44 mouse cellular contexts compared by ENCODE assay signal in the genomic region with DNA sequence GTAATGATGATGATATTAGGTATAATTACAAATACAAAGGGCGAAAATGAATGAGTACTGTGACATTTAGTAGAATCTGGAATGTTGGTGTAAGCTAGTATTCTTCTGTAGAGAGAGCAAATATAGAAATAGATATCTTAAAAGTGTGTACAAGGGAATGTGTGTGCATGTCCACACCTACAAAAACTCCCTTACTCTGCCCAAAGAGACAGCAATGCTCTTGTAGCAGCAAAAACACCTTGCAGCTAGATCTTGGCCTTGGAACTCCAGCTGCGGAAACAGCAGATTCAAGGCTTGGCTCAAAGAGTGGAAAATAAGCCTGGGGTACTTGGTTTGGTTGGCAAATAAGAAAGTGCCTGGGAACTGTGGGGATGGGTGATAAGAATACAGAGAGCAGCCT. TPM values are rescaled to one million over a fixed set of nuclear protein-coding genes. Genes with fewer than 3 reads are reported as not detected.
"Had no signal": no experiment of that assay in that cellular context is flagged by ENCODE, and none has a peak within 500 bp of the region (broad histone marks: within the 10 kb centered on the region; RNA-seq: fewer than 3 reads in every experiment).

No protein-coding gene starts in this region.

- H3K4me3 ChIP-seq: left cerebral cortex, adult 2 months; limb, embryonic 10.5 days; limb, embryonic 12.5 days; limb, embryonic 13.5 days; limb, embryonic 15.5 days; liver, embryonic 12.5 days; liver, embryonic 13.5 days; liver, embryonic 15.5 days; lung, embryonic 15.5 days; megakaryocyte, embryonic 14.5 days; midbrain, embryonic 10.5 days; midbrain, embryonic 12.5 days; midbrain, embryonic 13.5 days; midbrain, embryonic 15.5 days; myocyte; neural tube, embryonic 12.5 days had no signal

- H3K4me1 ChIP-seq: limb, embryonic 15.5 days; liver, embryonic 12.5 days; liver, embryonic 13.5 days; liver, embryonic 15.5 days; neural tube, embryonic 12.5 days had no signal

- H3K4me2 ChIP-seq: limb, embryonic 12.5 days; limb, embryonic 13.5 days; limb, embryonic 15.5 days; liver, embryonic 11.5 days; liver, embryonic 12.5 days; liver, embryonic 13.5 days; liver, embryonic 15.5 days; lung, embryonic 14.5 days; lung, embryonic 15.5 days; midbrain, embryonic 12.5 days; midbrain, embryonic 13.5 days; midbrain, embryonic 15.5 days; neural tube, embryonic 12.5 days had no signal

- DNase-seq: left cerebral cortex, postnatal 4 days; liver; liver, embryonic 13.5 days; liver, postnatal 0 days; lung, adult 18-20 months; lung, adult 2 months; lung, embryonic 14.5 days; lung, postnatal 10 days; lung, postnatal 14 days; lung, postnatal 36 days; lung, postnatal 4 days; midbrain, embryonic 14.5 days had no signal

- ATAC-seq: liver, embryonic 12.5 days; liver, postnatal 0 days; lung, postnatal 0 days; midbrain, embryonic 13.5 days; midbrain, embryonic 15.5 days; midbrain, embryonic 16.5 days had no signal

- H3K9me3 ChIP-seq: limb, embryonic 10.5 days; limb, embryonic 12.5 days; limb, embryonic 13.5 days; limb, embryonic 15.5 days; liver, embryonic 12.5 days; liver, embryonic 13.5 days; liver, embryonic 15.5 days; lung, embryonic 15.5 days; megakaryocyte, embryonic 14.5 days; midbrain, embryonic 10.5 days; midbrain, embryonic 12.5 days; midbrain, embryonic 13.5 days; midbrain, embryonic 15.5 days; neural tube, embryonic 12.5 days had no signal

- H3K27me3 ChIP-seq: limb, embryonic 12.5 days; limb, embryonic 13.5 days; limb, embryonic 15.5 days; liver, embryonic 12.5 days; liver, embryonic 13.5 days; liver, embryonic 15.5 days; lung, embryonic 15.5 days; midbrain, embryonic 12.5 days; midbrain, embryonic 13.5 days; midbrain, embryonic 15.5 days; neural tube, embryonic 12.5 days had no signal

- H3K9ac ChIP-seq: limb, embryonic 12.5 days; limb, embryonic 13.5 days; limb, embryonic 15.5 days; liver, embryonic 12.5 days; liver, embryonic 13.5 days; liver, embryonic 14.5 days; liver, embryonic 15.5 days; liver, postnatal 0 days; lung, embryonic 14.5 days; lung, embryonic 15.5 days; midbrain, embryonic 12.5 days; midbrain, embryonic 13.5 days; midbrain, embryonic 15.5 days; neural tube, embryonic 12.5 days had no signal

- H3K36me3 ChIP-seq: limb, embryonic 10.5 days; limb, embryonic 12.5 days; limb, embryonic 13.5 days; limb, embryonic 15.5 days; liver, embryonic 12.5 days; liver, embryonic 13.5 days; liver, embryonic 15.5 days; lung, embryonic 15.5 days; midbrain, embryonic 10.5 days; midbrain, embryonic 12.5 days; midbrain, embryonic 13.5 days; midbrain, embryonic 15.5 days; neural tube, embryonic 12.5 days had no signal

- H3K27ac ChIP-seq: left cerebral cortex, adult 2 months; limb, embryonic 12.5 days; limb, embryonic 13.5 days; limb, embryonic 15.5 days; liver, embryonic 12.5 days; liver, embryonic 13.5 days; liver, embryonic 14.5 days; liver, embryonic 15.5 days; lung, embryonic 15.5 days; macrophage; midbrain, embryonic 10.5 days; midbrain, embryonic 12.5 days; midbrain, embryonic 13.5 days; midbrain, embryonic 15.5 days; neural tube, embryonic 12.5 days had no signal

RNA-seq across cellular contexts. Expression of gene Atp6v1g3, which starts 57.0 kb away (rescaled TPM):
- total RNA-seq: left cerebral cortex, adult 2 months; left cerebral cortex, adult 8-10 months; left cerebral cortex, postnatal 10 days; left cerebral cortex, postnatal 14 days; left cerebral cortex, postnatal 25 days; left cerebral cortex, postnatal 36 days; left cerebral cortex, postnatal 4 days; liver, adult 2 months; megakaryocyte progenitor cell, adult 5-6 weeks; megakaryocyte, adult 5-6 weeks; megakaryocyte-erythroid progenitor cell, adult 5-6 weeks had no signal
- polyA plus RNA-seq: liver, adult 2 months; liver, embryonic 11.5 days; liver, embryonic 12.5 days; liver, embryonic 13.5 days; liver, embryonic 14.5 days; liver, embryonic 15.5 days; liver, embryonic 16.5 days; liver, postnatal 0 days; lung, adult 2 months; lung, embryonic 14.5 days; lung, embryonic 15.5 days; lung, embryonic 16.5 days; macrophage; midbrain, embryonic 10.5 days; midbrain, embryonic 12.5 days; midbrain, embryonic 13.5 days; midbrain, embryonic 14.5 days; midbrain, embryonic 15.5 days; midbrain, embryonic 16.5 days; neural tube, embryonic 11.5 days; neural tube, embryonic 12.5 days had no signal
